Mouse (Mus musculus) ES-E14 (cell line): ENCODE results near the gene Rec114.

Experiments
- CHD2 ChIP-seq: IDR thresholded peaks from 2 replicates; pipeline ENCODE4 v1.6.1; 2014; ENCODE audit warnings: mild to moderate bottlenecking, low read depth, low read length, inconsistent platforms
- HCFC1 ChIP-seq: IDR thresholded peaks from 2 replicates; pipeline ENCODE4 v1.6.1; 2012; ENCODE audit warnings: low read length, inconsistent platforms, borderline replicate concordance; ENCODE audit not compliant: insufficient read depth
- ZC3H11A ChIP-seq: IDR thresholded peaks from 2 replicates; pipeline ENCODE4 v1.6.1; 2012; ENCODE audit warnings: low read depth, mild to moderate bottlenecking, inconsistent platforms, low read length, borderline replicate concordance

- no peak for TF ChIP-seq CHD2
- TF ChIP-seq ZC3H11A, result no peak
- TF ChIP-seq HCFC1, result no peak
Measured at GRCm38 (mm10) chr9:58698486-58698885, 45.3 kb downstream of the Rec114 start.
